Mouse (Mus musculus) midbrain, embryonic 12.5 days (tissue): ENCODE results near the gene Dnajc8. TPM values are rescaled to one million over a fixed set of nuclear protein-coding genes. Genes with fewer than 3 reads are reported as not detected.

Experiments used
- ATAC-seq: fragments of 200-750 bp; cut with Nextera tagmentation; 2 replicates; pipeline ENCODE4 v1.8.0; 2017; ENCODE audit warnings: low read depth, moderate TSS enrichment, moderate library complexity; ENCODE audit not compliant: low FRiP score
- H3K27ac ChIP-seq: fragments of 300-500 bp; sonication (generic); replicated peaks from 2 replicates; pipeline ENCODE4 v1.5.1; 2016; ENCODE audit warnings: mild to moderate bottlenecking
- H3K27me3 ChIP-seq: fragments of 300-500 bp; sonication (generic); 2 replicates; pipeline ENCODE4 v1.6.1; 2016; ENCODE audit warnings: mild to moderate bottlenecking
- H3K36me3 ChIP-seq: fragments of 300-500 bp; sonication (generic); 2 replicates; pipeline ENCODE4 v1.6.1; 2016
- H3K4me1 ChIP-seq: fragments of 300-500 bp; sonication (generic); 2 replicates; pipeline ENCODE4 v1.6.1; 2016
- H3K4me2 ChIP-seq: fragments of 300-500 bp; sonication (generic); replicated peaks from 2 replicates; pipeline ENCODE4 v1.6.1; 2016; ENCODE audit warnings: mild to moderate bottlenecking, moderate library complexity
- H3K4me3 ChIP-seq: fragments of 300-500 bp; sonication (generic); 2 replicates; pipeline ENCODE4 v1.5.1; 2016; ENCODE audit warnings: mild to moderate bottlenecking
- H3K9ac ChIP-seq: fragments of 300-500 bp; sonication (generic); replicated peaks from 2 replicates; pipeline ENCODE4 v1.6.1; 2016; ENCODE audit warnings: mild to moderate bottlenecking, moderate library complexity
- H3K9me3 ChIP-seq: fragments of 300-500 bp; sonication (generic); 2 replicates; pipeline ENCODE4 v1.6.1; 2016; ENCODE audit warnings: mild to moderate bottlenecking
- WGBS: fragments of 180-500 bp; shearing (Covaris S2); methylation state at CpG from one replicate; pipeline ENCODE4 v1.1.7; 2016; 5-methylcytosine and 5-hydroxymethylcytosine counted together
- polyA plus RNA-seq: library from polyadenylated mRNA; unstranded; fragments of >200 nt; fragmentation: Nextera tagmentation; extraction: Ambion mirVana; gene quantifications from 2 replicates; pipeline ENCODE4 v1.2.1, GENCODE M21; 2016

Dnajc8 gene
- polyA plus RNA-seq, 1 experiment from 2014 or later = 176 TPM

DNA sequence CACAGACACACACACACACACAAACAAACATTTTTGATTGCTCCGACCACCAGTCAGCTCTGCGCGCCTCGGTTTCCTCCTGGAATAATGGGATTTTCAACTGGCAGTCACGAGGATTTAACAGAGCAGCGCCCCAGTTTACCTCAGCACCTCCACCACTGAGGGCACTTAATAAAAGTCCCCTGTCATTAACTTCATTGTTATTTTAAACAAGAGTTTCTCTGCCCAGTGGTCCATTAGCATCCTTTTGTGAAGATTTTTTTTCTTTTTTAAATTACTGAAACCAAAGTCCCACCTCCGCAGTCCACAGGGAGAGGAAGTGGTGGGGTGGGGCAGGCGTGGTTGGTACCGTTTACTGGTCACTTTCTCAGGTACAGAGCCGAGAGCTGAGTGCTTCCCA lies 29.6 kb upstream of the Dnajc8 start:
- no peak overlapping the region for H3K4me2 ChIP-seq
- H3K27ac ChIP-seq = no peak overlapping the region
- H3K4me3 ChIP-seq = no peak overlapping the region
- peaks cover 14% of the 10 kb centered on the region for H3K4me1 ChIP-seq
- no peak for ATAC-seq
- no peak overlapping the region for H3K9ac ChIP-seq
- WGBS = 24% methylated on average over 10 of the region's 10 CpGs
- H3K27me3 ChIP-seq = peaks cover 3% of the 10 kb centered on the region; the same call in 1 of the 2 replicates
- H3K36me3 ChIP-seq = no peaks in the 10 kb centered on the region
- H3K9me3 ChIP-seq = no peaks in the 10 kb centered on the region

DNA sequence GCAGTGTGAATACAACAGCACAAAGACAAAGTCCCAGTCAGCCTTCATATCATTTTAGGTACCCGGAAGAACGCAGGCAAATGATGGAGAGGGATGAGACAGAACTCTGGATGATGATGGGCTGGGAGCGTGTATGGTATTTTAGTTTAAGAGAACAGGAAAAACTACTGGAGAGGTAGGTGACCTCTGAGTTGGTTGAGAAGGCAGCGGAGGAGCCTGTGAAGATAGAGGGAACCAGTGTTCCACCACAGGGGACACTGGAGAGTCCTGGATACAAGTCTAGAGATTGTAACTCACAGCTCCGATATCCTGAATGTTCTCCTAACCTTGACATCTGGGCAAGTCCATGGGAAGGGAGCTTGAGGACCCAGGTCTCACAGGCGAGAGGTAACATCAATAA lies 29.1 kb upstream of the Dnajc8 start:
- H3K9me3 ChIP-seq = no peaks in the 10 kb centered on the region
- H3K27me3 ChIP-seq = peaks cover 3% of the 10 kb centered on the region; the same call in 1 of the 2 replicates
- H3K27ac ChIP-seq = no peak overlapping the region
- H3K4me2 ChIP-seq = no peak overlapping the region
- H3K36me3 ChIP-seq = no peaks in the 10 kb centered on the region
- H3K4me3 ChIP-seq = no peak overlapping the region
- no peak for ATAC-seq
- peaks cover 14% of the 10 kb centered on the region for H3K4me1 ChIP-seq
- H3K9ac ChIP-seq = no peak overlapping the region
- WGBS = 75% methylated on average over 6 of the region's 6 CpGs

- H3K9me3 ChIP-seq = no peaks in the 10 kb centered on the region
- no peak for ATAC-seq
- peaks cover 14% of the 10 kb centered on the region for H3K4me1 ChIP-seq
- H3K9ac ChIP-seq = no peak overlapping the region
- WGBS = 36% methylated on average over 2 of the region's 2 CpGs
- no peak overlapping the region for H3K4me3 ChIP-seq
- peaks cover 6% of the 10 kb centered on the region for H3K27me3 ChIP-seq
- H3K36me3 ChIP-seq = no peaks in the 10 kb centered on the region
- H3K4me2 ChIP-seq = no peak overlapping the region
- no peak overlapping the region for H3K27ac ChIP-seq
These were observed 28.1 kb upstream of the Dnajc8 start for GRCm38 (mm10) chr4:132507210-132507609.

DNA sequence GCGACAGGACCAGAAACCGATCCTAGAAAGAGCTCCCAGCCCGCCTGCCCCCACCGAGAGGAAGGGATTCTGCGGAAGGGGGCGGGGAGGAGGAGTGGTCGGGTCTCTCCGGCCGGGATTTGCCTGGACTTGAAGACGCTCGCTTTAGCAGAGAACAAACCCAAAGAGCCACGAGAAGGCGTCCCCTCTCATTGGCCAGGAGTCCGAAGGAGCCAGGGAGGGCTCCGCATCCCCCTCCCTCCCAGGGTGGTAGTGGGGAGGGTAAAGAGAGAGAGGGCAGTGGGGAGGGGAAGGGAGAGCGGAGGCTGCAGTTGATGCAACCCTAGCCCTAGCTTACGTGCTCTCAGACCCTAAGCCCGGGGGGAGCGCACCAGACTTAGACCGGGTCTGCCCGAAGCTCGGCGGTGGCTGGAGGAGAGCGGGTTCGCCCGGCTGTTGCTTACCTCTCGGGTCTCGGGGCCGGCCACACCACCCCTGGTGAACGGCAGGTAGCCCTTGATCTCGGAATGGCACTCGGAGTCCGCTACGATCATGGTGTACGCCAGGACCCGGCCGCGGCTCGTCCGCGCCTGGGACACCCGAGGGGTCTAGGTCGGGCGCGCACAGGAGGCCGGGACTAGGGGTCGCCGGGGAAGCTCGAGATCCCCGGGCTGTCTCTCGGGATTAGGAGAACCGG lies 25.6 kb upstream of the Dnajc8 start:
- Histone ChIP-seq H3K36me3 (no peaks in the 10 kb centered on the region), H3K4me2 (peak overlapping the region; percentile 87), H3K4me1 (peaks cover 20% of the 10 kb centered on the region), H3K27me3 (peaks cover 16% of the 10 kb centered on the region), H3K9me3 (no peaks in the 10 kb centered on the region), H3K9ac (peak overlapping the region; percentile 71), H3K27ac (peak overlapping the region; percentile 82), H3K4me3 (peak overlapping the region; percentile 80)
- under 1% methylated on average over 51 of the region's 52 CpGs for WGBS
- ATAC-seq = peak; percentile 78

GRCm38 (mm10) chr4:132510352-132510798 lies 25.0 kb upstream of the Dnajc8 start, which contains the start of gene Sesn2:
Gene Sesn2 (minus strand): TSS chr4:132510501.
- H3K27ac ChIP-seq = peak within 1 kb of the TSS; percentile 82
- H3K27me3 ChIP-seq = peaks cover 16% of the 10 kb centered on the region
- WGBS = 1% methylated on average over 31 of the region's 32 CpGs
- H3K36me3 ChIP-seq = no peaks in the 10 kb centered on the region
- H3K4me3 ChIP-seq = peak within 1 kb of the TSS; percentile 80
- ATAC-seq = peak; percentile 92
- H3K9ac ChIP-seq = peak within 1 kb of the TSS; percentile 71
- H3K4me2 ChIP-seq = peak within 1 kb of the TSS; percentile 87
- H3K9me3 ChIP-seq = no peaks in the 10 kb centered on the region
- peaks cover 24% of the 10 kb centered on the region for H3K4me1 ChIP-seq

DNA sequence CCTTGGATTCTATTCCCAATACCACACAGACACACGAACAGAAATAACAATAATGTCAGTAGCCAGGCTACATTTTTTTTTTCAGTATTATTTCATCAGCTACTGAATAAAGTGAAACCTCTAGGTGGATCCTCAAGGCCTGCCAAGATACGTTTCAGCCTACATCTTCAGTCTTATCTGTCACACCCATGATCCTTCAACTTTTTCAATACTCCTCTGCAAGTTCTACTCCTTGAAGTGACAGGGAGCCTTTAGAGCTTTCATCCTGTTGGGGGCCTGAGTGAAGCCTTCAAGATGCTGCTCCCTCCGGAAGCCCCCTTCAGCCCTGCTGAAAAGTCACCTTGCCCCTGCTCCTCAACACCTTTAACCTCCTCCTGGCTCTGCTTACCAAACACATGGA lies 23.3 kb upstream of the Dnajc8 start:
- ATAC-seq = no peak
- Histone ChIP-seq H3K27me3 (peaks cover 16% of the 10 kb centered on the region), H3K36me3 (no peaks in the 10 kb centered on the region), H3K9me3 (no peaks in the 10 kb centered on the region), H3K9ac (no peak overlapping the region), H3K4me3 (no peak overlapping the region), H3K4me2 (no peak overlapping the region), H3K4me1 (peaks cover 22% of the 10 kb centered on the region), H3K27ac (no peak overlapping the region)
- WGBS = 72% methylated on average over 3 of the region's 3 CpGs

- H3K4me3 ChIP-seq = no peak overlapping the region
- no peak overlapping the region for H3K27ac ChIP-seq
- H3K36me3 ChIP-seq = no peaks in the 10 kb centered on the region
- ATAC-seq = no peak
- 32% methylated on average over 14 of the region's 14 CpGs for WGBS
- H3K27me3 ChIP-seq = peaks cover 13% of the 10 kb centered on the region
- no peaks in the 10 kb centered on the region for H3K9me3 ChIP-seq
- no peak overlapping the region for H3K4me2 ChIP-seq
- H3K9ac ChIP-seq = no peak overlapping the region
- H3K4me1 ChIP-seq = peaks cover 22% of the 10 kb centered on the region
These were observed 21.7 kb upstream of the Dnajc8 start for GRCm38 (mm10) chr4:132513395-132514273.

- H3K36me3 ChIP-seq = no peaks in the 10 kb centered on the region
- ATAC-seq = no peak
- H3K27ac ChIP-seq = no peak overlapping the region
- peaks cover 13% of the 10 kb centered on the region for H3K27me3 ChIP-seq
- H3K9ac ChIP-seq = peak overlapping the region; percentile 41; the same call in 1 of the 2 replicates
- H3K9me3 ChIP-seq = no peaks in the 10 kb centered on the region
- 1% methylated on average over 21 of the region's 21 CpGs for WGBS
- peak overlapping the region; percentile 41 for H3K4me3 ChIP-seq
- H3K4me2 ChIP-seq = peak overlapping the region; percentile 84
- peaks cover 15% of the 10 kb centered on the region; the same call in 1 of the 2 replicates for H3K4me1 ChIP-seq
These were observed 20.7 kb upstream of the Dnajc8 start for GRCm38 (mm10) chr4:132514555-132515135.

GRCm38 (mm10) chr4:132515369-132516155 lies 19.8 kb upstream of the Dnajc8 start:
- WGBS = 20% methylated on average over 22 of the region's 22 CpGs
- Histone ChIP-seq H3K4me1 (peaks cover 14% of the 10 kb centered on the region; the same call in 1 of the 2 replicates), H3K9ac (peak overlapping the region; percentile 41; the same call in 1 of the 2 replicates), H3K9me3 (no peaks in the 10 kb centered on the region), H3K36me3 (no peaks in the 10 kb centered on the region), H3K27ac (peak overlapping the region; percentile 46; the same call in 1 of the 2 replicates), H3K4me3 (peak overlapping the region; percentile 41), H3K27me3 (peaks cover 13% of the 10 kb centered on the region), H3K4me2 (peak overlapping the region; percentile 84)
- ATAC-seq = peak; percentile 87

- Histone ChIP-seq H3K27me3 (peaks cover 8% of the 10 kb centered on the region), H3K4me2 (no peak overlapping the region), H3K9ac (no peak overlapping the region), H3K4me3 (no peak overlapping the region), H3K36me3 (no peaks in the 10 kb centered on the region), H3K4me1 (peaks cover 13% of the 10 kb centered on the region; the same call in 1 of the 2 replicates), H3K9me3 (no peaks in the 10 kb centered on the region), H3K27ac (no peak overlapping the region)
- WGBS = 84% methylated on average over 8 of the region's 8 CpGs
- no peak for ATAC-seq
These were observed 17.3 kb upstream of the Dnajc8 start for GRCm38 (mm10) chr4:132518066-132518465.

- WGBS = 90% methylated on average over 3 of the region's 3 CpGs
- no peaks in the 10 kb centered on the region for H3K27me3 ChIP-seq
- no peaks in the 10 kb centered on the region for H3K9me3 ChIP-seq
- peaks cover 16% of the 10 kb centered on the region for H3K4me1 ChIP-seq
- no peak overlapping the region for H3K4me2 ChIP-seq
- H3K4me3 ChIP-seq = no peak overlapping the region
- H3K9ac ChIP-seq = no peak overlapping the region
- no peaks in the 10 kb centered on the region for H3K36me3 ChIP-seq
- H3K27ac ChIP-seq = no peak overlapping the region
- no peak for ATAC-seq
These were observed 16.2 kb upstream of the Dnajc8 start for GRCm38 (mm10) chr4:132519188-132519587.
